Mouse (Mus musculus) urinary bladder, adult 2 months (tissue): ENCODE measurements around the gene Zfp213. TPM values are rescaled to one million over a fixed set of nuclear protein-coding genes. Genes with fewer than 3 reads are reported as not detected.
"Not testable (repeated sequence)": the region's sequence is repeated elsewhere in the genome, so short reads cannot be mapped to it uniquely, and the experiment has no call there.

Source experiments
- DNase-seq: peaks from one replicate; pipeline ENCODE4 v3.0.0; 2022; ENCODE audit warnings: low spot score
- polyA plus RNA-seq: library from polyadenylated mRNA; depleted of rRNA; stranded (reverse); fragments of >200 nt; gene quantifications from 2 replicates; pipeline ENCODE4 v1.2.3, GENCODE M21; 2012; rRNA removed

Gene Zfp213
- polyA plus RNA-seq, result 7.6 and 7.8 TPM in 2 replicates

DNA sequence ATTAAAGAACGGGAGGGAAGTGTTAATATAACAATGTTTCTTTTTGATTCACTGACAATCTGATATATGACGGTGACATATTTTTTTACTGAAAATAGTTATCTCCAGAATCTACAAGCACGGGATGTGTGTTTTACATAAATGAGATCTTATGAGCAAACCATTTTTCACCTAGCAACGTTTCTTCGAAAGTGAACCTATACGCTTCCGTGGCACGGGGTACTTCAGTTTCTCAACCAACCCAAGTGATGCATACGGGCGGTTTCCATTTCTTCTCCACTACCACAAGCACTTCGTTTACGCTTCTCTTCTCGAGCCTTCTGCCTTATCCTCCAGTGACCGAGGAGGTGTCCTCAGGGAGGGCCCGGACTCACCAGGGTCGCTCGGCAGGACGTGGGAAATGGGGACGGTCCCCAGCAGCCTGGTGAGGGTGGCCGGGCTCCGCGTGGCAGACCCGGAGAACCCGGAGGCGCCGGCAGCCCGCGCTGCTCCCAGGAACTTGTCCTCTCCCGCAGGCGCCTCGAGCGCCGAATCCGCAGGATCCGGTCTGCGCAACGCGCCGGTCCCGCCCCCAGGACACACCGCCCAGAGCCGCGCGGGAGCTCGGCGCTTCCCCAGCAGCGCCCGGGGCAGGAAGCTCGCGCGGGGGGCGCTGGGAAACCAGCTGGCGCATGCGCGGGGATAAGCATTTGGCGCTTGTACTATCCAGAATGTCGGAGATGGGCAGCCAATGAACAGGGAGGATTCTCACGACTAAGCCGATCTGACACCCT is at the start of gene Zfp213:
Zfp213 (minus strand) TSS at position 644 of the 773 bp plus-strand sequence.
- peak; percentile 91 for DNase-seq

DNA sequence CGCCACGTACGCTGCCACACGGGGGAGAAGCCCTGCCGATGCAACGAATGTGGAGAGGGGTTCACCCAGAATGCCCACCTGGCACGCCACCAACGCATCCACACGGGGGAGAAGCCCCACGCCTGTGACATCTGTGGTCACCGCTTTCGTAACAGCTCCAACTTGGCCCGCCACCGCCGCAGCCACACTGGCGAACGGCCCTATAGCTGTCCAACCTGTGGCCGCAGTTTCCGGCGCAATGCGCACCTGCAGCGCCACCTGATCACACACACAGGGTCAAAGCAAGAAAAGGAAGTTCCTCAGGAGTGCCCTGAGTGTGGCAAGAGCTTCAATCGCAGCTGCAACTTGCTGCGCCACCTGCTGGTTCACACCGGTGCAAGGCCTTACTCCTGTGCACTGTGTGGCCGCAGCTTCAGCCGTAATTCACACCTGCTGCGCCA is 46.3 kb upstream of the Zfp213 start:
- DNase-seq, result peak; percentile 34

GRCm38 (mm10) chr17:23609612-23610011 is 45.6 kb upstream of the Zfp213 start:
- DNase-seq, result no peak

GRCm38 (mm10) chr17:23605220-23605619 is 41.2 kb upstream of the Zfp213 start:
- DNase-seq, result no peak

GRCm38 (mm10) chr17:23604394-23604793 is 40.4 kb upstream of the Zfp213 start:
- DNase-seq, result no peak

GRCm38 (mm10) chr17:23603542-23603941 is 39.5 kb upstream of the Zfp213 start:
- DNase-seq, result no peak

- DNase-seq, result no peak
Measured at GRCm38 (mm10) chr17:23603077-23603476, 39.0 kb upstream of the Zfp213 start.

- no peak for DNase-seq
Measured at GRCm38 (mm10) chr17:23601836-23602585, 38.0 kb upstream of the Zfp213 start.

- DNase-seq, result no peak
Measured at GRCm38 (mm10) chr17:23600641-23601622, 36.9 kb upstream of the Zfp213 start, which contains the start of gene Zscan10. Gene Zscan10, plus strand, starts transcription at chr17:23600856.

DNA sequence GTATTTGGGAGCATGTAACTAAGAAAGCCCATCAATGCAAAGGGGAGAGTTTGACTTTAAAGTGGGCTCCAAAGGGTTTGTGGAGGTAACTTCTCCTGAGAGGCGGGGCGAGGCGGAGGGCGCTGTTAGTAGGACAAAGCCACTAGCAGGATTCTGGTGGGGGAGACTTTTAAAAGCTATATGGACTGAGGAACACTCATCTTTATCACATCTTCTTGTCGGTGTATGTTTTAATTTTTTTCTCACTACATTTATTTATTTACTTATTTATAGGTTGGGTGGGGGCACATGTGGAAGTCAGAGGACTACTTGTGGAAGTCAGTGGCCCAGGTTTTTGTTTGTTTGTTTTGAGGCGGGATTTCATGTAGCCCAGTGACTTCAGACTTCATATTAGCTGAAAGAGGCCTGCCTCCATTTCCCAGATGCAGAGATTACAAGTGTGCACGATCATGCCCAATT is 35.6 kb upstream of the Zfp213 start:
- no peak for DNase-seq

- DNase-seq, result peak; percentile 54
Measured at GRCm38 (mm10) chr17:23598582-23599552, 34.8 kb upstream of the Zfp213 start, which contains the start of gene Zfp13. Gene Zfp13, minus strand, starts transcription at chr17:23599487.

DNA sequence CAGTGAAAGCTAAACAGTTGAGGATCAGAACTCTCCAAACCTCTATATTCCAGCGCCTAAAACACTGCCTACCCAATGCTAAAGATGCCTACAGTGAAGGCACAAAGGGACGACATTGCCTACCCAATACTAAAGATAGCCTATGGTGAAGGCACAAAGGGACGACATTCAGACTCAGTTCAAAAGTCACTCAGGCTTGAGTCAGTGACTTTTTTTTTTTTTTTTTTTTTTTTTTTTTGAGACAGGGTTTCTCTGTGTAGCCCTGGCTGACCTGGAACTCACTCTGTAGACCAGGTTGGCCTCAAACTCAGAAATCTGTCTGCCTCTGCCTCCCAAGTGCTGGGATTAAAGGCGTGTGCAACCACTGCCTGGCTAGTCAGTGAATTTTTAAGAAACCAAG is 31.1 kb upstream of the Zfp213 start:
- DNase-seq, result not testable (repeated sequence)

DNA sequence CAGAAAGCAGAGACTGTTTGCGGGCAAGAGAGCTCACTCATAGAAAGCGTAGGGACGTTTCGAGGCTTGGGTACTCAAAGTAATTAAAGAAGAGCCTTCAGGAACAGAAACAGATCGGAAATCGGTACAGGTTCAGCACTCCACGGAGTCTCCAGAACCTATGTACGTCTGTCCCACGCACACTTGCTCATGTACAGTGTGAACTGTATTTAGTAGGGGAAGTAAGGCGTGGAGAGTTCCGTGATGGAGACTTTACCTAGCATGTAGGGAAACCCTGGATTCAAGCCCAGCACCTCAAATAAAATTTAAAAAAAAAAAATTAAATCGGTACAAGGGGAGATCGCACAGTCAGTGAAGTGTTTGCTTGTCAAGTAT is 28.9 kb upstream of the Zfp213 start:
- DNase-seq, result no peak

DNA sequence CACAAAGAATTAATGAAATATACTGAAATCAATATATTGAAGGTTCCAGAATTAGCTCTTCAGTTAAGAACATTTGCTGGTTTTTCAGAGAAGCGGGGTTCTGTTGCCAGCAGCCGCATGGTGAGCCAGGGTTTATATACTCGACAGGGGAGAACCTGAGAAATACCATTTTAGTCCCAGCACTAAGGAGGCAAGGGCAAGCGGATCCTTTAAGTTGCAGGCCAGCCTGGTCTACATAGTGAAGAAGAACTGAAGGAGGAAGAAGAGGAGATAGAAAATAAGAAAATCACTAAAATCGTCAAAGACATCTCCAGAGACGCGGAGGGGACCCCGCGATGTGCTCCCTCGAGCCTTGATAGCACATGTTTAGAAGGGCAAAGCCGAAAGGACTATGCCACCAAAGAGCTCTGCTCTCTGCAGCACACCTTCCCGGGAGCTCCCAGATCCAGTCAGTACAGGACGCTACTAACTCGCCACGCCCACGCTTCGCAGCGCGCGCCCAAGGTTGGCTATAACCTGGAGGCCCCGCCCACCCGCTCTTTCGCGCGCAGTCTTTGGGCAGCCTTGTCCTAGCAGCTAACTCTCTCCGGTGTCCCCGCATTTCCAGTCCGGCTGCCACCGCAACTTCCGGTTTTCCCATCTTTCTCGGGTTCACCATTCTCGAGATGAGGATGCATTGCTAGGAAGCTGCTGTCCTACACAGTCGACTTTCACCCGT is 28.3 kb upstream of the Zfp213 start:
- DNase-seq, result peak; percentile 72

- DNase-seq, result no peak
Measured at GRCm38 (mm10) chr17:23587253-23587652, 23.2 kb upstream of the Zfp213 start.

DNA sequence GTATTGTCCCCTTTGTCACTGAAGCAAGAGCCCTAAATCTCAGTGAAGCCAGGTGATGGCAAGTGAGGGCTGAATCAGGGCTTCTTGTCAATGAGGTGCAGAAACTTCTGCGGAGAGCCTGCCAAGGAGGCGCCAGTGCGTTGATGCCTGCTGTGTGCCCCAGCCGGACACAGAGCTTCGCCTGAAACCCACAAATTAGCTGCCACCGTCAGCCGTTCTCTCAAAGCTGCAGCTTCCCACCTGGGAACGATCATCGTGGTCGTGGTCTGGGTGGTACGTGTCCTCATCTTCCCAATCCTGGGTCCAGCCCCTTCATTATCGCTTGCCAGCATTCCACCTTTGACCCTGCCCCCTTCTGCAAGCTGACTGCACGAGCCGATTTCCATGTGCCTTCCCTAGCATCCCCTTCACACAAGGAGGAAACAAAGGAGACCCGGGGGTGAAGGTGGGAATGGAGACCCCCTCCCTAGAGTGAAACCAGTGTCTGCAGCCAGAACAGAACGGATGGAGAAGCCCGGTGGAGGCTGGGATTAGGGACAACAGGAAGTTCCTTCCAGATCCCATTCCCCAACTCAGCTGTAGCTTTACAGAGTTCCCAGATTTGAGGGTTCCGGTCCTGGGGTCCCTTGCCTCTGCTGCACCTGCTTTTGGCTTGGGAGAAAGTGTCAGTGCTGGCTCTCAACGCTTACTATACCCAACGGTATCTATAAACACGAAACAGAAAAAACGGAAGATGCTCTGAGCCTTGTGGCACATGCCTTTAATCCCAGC is 21.9 kb upstream of the Zfp213 start:
- DNase-seq, result no peak

- no peak for DNase-seq
Measured at GRCm38 (mm10) chr17:23584786-23585185, 20.7 kb upstream of the Zfp213 start.

DNA sequence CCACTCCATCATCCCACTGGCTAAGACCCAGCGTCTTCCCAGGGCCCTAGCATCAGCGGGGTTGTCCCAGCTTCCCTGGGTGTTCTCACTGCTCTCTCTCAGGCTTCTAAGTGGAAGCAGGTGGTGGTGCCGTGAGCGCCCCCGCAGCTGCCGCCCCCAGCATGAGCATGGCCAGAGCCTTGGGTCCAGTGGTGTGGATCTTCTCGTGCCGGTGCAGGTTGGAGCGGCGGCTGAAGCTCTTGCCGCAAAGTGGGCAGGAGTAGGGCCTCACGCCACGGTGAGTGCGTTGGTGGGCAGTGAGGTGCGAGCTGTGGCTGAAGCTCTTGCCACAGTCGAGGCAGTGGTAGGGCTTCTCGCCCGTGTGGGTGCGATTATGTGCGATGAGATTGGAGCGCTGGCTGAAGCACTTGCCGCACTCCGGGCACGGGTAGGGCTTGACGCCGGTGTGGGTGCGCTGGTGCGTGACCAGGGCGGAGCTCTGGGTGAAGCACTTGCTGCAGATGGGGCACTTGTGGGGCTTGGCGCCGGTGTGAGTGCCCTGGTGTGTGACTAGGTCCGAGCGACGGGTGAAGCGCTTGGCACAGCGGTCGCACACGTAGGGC is 12.0 kb upstream of the Zfp213 start:
- DNase-seq, result no peak
